Mouse (Mus musculus): ENCODE measurements at regions not wholly inside any gene's neighbourhood (a gene's known extent, or its start where the extent isn't known, plus 50 kb on each side); places are given as distances from the start of the nearest gene placed in this dataset.

- no peak for DNase-seq
- intact Hi-C loops (cut with DNase I): no loop called here
Measured at GRCm38 (mm10) chr17:79170690-79171089, 119.0 kb downstream of the Qpct start.

DNA sequence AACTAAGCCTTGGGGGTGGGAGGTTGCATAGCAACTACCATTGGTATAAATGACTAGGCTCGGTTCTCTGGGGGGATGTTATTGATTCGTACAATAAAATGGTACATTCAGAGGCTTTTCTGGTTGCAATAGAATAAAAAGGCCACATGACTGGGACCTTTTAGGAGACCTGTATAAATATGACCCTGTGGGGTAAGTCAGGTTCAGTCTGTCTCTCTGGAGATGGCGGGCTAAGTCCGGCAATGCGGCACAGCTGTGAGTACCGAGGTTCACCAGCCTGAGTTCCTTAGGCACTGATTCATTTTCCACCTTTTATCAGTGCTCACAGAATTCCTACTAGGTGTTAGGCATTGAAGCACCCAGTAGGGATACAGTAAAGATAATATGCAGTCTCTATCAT is 115.5 kb downstream of the Qpct start:
- no peak for DNase-seq
- intact Hi-C loops (cut with DNase I): no loop called here

DNA sequence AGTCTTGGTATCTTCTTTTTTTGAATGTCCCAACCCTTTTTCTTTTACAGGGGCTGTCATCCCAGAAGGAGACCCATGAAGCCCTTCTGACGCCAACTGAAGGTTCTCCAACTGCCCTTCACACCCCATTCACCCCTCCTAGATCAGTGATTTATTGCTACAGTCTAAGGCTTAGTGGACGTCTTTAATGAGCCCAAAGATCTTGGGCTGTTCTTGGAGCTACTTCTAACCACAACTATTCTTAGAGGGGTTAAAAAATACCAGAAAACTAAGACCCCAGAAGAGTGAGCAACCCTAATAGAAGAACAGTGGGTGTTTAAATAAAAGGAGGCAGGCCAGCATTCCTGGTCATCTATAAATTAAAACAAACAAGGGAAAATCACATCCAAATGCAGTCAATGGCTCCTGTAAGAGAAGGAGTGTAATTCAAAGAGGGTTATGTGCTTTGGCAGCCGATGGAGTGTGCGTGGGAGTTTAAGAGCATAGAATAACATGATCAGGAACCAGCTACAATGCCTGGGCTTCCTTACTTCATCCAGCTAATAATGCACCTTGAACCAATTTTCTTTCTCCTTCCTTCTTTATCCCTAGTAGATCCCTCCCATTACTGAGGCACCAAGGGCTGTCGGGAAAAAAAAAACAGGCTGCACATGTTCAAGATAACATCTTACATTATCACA is 113.3 kb downstream of the Qpct start:
- no peak for DNase-seq
- intact Hi-C loops (cut with DNase I): no loop called here

DNA sequence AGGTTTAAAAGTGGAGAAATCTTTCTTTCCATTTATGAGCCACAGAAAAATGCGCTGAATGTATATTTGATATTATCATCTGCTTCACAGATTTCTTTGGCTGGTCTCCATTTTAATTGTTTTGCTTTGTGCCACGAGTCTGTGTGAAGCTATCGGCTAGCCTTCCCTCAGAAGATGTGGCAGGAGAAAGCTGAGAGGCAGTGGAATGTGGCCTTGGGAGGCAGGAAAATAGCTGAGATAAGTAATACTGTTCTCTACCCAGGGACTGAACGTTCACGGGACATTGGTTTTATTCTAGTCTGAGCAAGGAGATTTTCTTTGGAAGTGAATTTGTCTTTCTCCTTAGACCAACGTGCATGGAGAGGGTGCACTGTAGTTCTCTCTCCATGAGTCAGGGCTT is 112.3 kb downstream of the Qpct start:
- intact Hi-C loops (cut with DNase I): no loop called here
- DNase-seq: no peak

GRCm38 (mm10) chr17:79154138-79154537 is 102.4 kb downstream of the Qpct start:
- intact Hi-C loops (cut with DNase I): no loop called here
- no peak for DNase-seq

DNA sequence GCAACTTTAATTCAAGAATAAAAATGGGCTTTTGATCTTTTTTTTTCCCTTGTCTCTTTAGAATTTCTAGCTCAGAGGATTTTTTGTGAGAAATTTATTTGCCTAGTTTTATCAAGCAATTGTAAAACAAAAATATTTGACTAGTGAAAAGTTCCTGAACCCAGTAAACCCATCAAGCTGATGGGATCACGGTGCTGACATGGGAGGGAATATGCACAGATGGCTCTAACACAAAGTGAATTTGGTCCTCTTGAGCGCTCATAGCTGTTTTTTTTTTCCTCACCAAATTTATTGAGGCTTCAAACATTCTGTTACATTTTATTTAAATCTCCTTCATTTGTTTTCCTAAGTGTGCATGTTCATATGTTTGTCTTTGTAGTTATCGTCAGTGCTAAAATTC is 101.1 kb downstream of the Qpct start:
- intact Hi-C loops (cut with DNase I): no loop called here
- DNase-seq: no peak

DNA sequence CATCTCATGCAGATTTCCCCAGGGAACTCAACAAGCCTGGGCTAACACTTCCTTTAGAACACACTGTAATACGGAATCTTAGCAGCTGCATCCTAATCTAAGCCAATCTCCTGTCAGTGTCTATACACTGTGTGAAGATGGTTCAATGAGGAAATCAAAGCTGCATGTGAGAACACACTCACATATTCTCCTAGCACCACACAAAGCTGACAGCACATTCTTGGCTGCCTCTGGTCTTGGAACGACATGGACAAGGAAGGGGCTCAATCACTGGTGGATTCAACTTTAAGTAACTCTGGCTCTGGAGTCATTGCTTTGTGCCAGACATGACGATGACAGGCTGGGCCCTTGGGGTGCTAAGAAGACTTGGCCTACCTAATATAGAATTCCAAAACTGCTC is 96.2 kb downstream of the Qpct start:
- no peak for DNase-seq
- intact Hi-C loops (cut with DNase I): no loop called here

DNA sequence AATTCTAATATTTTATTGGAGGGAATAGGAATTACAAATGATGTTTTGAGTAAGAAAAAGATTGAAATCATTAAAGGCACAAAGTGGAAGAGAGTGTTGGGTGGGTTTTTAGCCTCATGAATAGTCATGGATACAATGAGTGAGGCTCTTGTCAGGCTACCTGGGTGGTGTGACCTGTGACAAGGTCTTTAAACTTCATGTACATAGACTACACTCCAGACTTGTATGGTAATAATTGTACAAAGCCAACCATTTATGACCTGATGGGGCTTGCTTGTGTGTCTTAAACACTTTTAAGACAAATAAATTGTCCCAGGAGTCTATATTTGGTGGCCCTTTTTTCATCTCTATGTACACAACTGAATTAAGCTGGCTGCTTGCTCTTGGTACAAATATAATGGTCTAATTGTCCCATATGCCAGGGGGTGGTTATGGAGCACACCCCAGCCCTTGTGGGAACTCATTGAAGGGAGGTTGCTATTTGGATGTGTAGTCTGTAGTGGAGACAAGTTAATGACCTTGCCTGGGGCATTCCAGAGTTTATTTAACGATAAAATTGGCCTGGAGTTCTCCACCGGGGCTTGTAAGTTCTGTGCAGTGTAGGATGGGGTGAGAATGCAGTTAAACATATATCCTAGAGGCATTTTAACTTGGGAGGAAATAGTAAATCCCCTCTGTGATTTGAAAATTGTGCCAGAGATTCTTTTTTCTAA is 93.4 kb downstream of the Qpct start:
- intact Hi-C loops (cut with DNase I): no loop called here
- no peak for DNase-seq

- no peak for DNase-seq
- intact Hi-C loops (cut with DNase I): no loop called here
Measured at GRCm38 (mm10) chr17:79143031-79143430, 91.3 kb downstream of the Qpct start.

Measured in gastrocnemius, postnatal 36 days (tissue).